Mouse (Mus musculus): ENCODE results near the gene Olfr877.

Olfr877 gene

GRCm38 (mm10) chr9:37853969-37854368 lies at the start of gene Olfr877:
Olfr877 (plus strand) TSS chr9:37854269.
- ATAC-seq (ENCODE audit: low TSS enrichment): no peak

- ATAC-seq (ENCODE audit: low TSS enrichment): peak; percentile 43
Measured at GRCm38 (mm10) chr9:37807235-37807634, 46.8 kb upstream of the Olfr877 start.

GRCm38 (mm10) chr9:37808456-37808855 lies 45.6 kb upstream of the Olfr877 start:
- no peak for ATAC-seq (ENCODE audit: low TSS enrichment)

- no peak for ATAC-seq (ENCODE audit: low TSS enrichment)
Measured at GRCm38 (mm10) chr9:37808976-37809375, 45.1 kb upstream of the Olfr877 start.

DNA sequence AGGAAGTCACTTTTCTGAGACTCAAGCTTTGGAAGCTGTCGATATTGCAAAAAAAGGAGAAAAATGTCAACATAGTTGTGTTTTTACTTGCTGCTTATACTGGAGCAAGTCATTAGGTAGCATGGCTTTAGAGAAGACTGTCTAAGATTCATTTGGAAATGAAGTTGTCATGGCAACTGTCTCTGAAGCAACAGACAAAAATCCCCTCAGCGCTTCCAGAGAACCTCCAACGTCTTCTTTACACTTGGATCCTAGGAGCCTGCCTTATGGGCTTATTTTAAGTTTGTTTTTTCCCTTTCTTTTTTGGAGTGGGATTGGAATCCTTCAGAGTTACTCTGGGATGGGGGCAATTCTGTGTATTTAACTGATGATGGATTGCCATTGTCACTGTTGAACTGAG lies 39.4 kb upstream of the Olfr877 start:
- peak; percentile 91 for ATAC-seq (ENCODE audit: low TSS enrichment)

GRCm38 (mm10) chr9:37829881-37830280 lies 24.2 kb upstream of the Olfr877 start:
- peak; percentile 90 for ATAC-seq (ENCODE audit: low TSS enrichment)

GRCm38 (mm10) chr9:37833341-37833740 lies 20.7 kb upstream of the Olfr877 start:
- ATAC-seq (ENCODE audit: low TSS enrichment): peak; percentile 26

- ATAC-seq (ENCODE audit: low TSS enrichment): peak; percentile 83
Measured at GRCm38 (mm10) chr9:37849267-37849666, 4.8 kb upstream of the Olfr877 start.

GRCm38 (mm10) chr9:37863325-37863724 lies 9.3 kb downstream of the Olfr877 start:
- peak; percentile 88 for ATAC-seq (ENCODE audit: low TSS enrichment)

GRCm38 (mm10) chr9:37870246-37870645 lies 16.2 kb downstream of the Olfr877 start:
- peak; percentile 53; the same call in 1 of the 2 replicates for ATAC-seq (ENCODE audit: low TSS enrichment)

DNA sequence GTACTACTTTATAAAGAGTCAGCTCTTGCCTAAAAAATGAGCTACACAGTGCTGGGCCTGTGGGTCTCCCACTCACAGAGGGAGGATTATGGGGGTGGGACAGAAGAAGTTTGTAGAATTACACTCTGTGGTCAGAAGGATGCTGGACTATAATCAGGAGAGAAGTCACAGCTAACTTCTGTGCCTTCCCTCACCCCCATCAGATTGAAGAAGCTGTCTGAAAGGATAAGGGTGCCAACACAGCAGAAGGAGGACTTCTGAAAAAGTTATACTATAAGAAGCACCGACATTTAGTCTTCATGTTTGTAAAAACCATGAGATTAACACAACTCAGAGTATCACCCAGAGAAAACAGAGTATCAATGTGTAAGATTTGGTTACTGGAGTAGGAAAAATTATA lies 17.0 kb downstream of the Olfr877 start:
- ATAC-seq (ENCODE audit: low TSS enrichment): peak; percentile 77

DNA sequence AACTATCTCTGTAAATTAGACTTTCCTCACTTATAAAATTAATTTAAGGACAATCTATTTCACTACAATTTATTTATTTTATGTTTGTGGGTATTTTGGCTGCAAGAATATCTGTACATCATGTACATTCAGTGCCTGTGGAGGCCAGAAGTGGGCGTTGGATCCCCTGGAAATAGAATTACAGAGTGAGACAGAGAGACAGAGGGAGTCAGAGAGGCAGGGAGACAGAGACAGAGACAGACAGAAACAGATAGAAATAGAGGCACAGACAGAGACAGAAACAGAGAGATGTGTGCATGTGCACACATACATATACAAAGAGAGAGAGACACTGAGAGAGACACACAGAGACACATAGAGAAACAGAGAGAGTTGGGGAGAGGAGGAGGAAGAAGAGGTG lies 17.5 kb downstream of the Olfr877 start:
- ATAC-seq (ENCODE audit: low TSS enrichment): peak; percentile 54; the same call in 1 of the 2 replicates

DNA sequence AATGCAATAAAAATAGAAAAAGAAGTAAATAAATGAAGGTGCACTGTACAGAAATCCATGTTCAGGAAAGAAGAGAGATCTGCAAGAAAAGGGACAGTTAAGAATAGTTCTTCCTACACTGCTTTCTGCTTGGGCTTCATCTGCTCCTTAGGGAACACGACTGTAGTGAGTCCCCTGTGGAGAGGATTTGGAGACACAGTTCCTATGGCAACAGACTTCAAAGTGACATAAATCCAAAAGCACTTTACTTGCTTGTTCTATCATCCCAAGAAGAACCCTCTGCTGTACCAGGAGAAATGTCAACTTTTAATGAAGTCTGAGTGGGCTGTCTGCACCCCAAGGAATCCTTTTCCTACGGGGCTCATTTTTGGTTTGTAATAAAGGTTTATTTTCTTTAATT lies 36.9 kb downstream of the Olfr877 start:
- ATAC-seq (ENCODE audit: low TSS enrichment): peak; percentile 99

- no peak for ATAC-seq (ENCODE audit: low TSS enrichment)
Measured at GRCm38 (mm10) chr9:37896661-37897060, 42.6 kb downstream of the Olfr877 start, which contains the start of gene Olfr145. Olfr145 (plus strand) TSS chr9:37896724.

GRCm38 (mm10) chr9:37905555-37905954 lies 51.5 kb downstream of the Olfr877 start:
- ATAC-seq (ENCODE audit: low TSS enrichment): peak; percentile 92

Data from frontal cortex, adult (tissue).